Mouse (Mus musculus) spleen, adult 2 months (tissue): ENCODE measurements around the gene Mrnip.

ENCODE experiments used
- CTCF ChIP-seq: fragments of 200-500 bp; IDR thresholded peaks from 2 replicates; pipeline ENCODE4 v1.5.1; 2011; ENCODE audit warnings: mild to moderate bottlenecking, inconsistent platforms; ENCODE audit not compliant: insufficient read depth, insufficient read length, insufficient replicate concordance; ENCODE audit errors: extremely low read depth
- POLR2A ChIP-seq: fragments of 200-500 bp; IDR thresholded peaks from 2 replicates; pipeline ENCODE4 v1.6.1; 2011; ENCODE audit warnings: low read depth, low read length, inconsistent platforms

- TF ChIP-seq CTCF (no peak), POLR2A (no peak)
Measured at GRCm38 (mm10) chr11:50182702-50183101, 8.5 kb downstream of the Mrnip start.
